Mouse (Mus musculus) kidney, embryonic 14.5 days (tissue): Measurements from ENCODE around the gene Sap25. TPM values are rescaled to one million over a fixed set of nuclear protein-coding genes. Genes with fewer than 3 reads are reported as not detected.

Experiments used
- ATAC-seq: fragments of 200-750 bp; cut with Nextera tagmentation; 2 replicates; pipeline ENCODE4 v1.8.0; 2017; ENCODE audit warnings: moderate number of reproducible peaks, mild to moderate bottlenecking, moderate TSS enrichment, moderate library complexity; ENCODE audit not compliant: low FRiP score, low TSS enrichment
- H3K27ac ChIP-seq: fragments of 300-500 bp; sonication (generic); 2 replicates; pipeline ENCODE4 v1.5.1; 2014; ENCODE audit warnings: low read depth, mild to moderate bottlenecking, low read length, moderate library complexity, mixed read lengths
- H3K27me3 ChIP-seq: fragments of 300-500 bp; sonication (generic); 2 replicates; pipeline ENCODE4 v1.6.1; 2014; ENCODE audit warnings: mild to moderate bottlenecking, low read length; ENCODE audit not compliant: control insufficient read depth, insufficient read depth
- H3K36me3 ChIP-seq: fragments of 300-500 bp; sonication (generic); 2 replicates; pipeline ENCODE4 v1.6.1; 2014; ENCODE audit warnings: low read length, mixed read lengths; ENCODE audit not compliant: control insufficient read depth, insufficient read depth
- H3K4me1 ChIP-seq: fragments of 300-500 bp; sonication (generic); 2 replicates; pipeline ENCODE4 v1.6.1; 2014; ENCODE audit warnings: low read length, mixed read lengths; ENCODE audit not compliant: control insufficient read depth, insufficient read depth
- H3K4me2 ChIP-seq: fragments of 300-500 bp; sonication (generic); replicated peaks from 2 replicates; pipeline ENCODE4 v1.6.1; 2014; ENCODE audit warnings: low read depth, mild to moderate bottlenecking, low read length
- H3K4me3 ChIP-seq: fragments of 300-500 bp; sonication (generic); 2 replicates; pipeline ENCODE4 v1.5.1; 2014; ENCODE audit warnings: mild to moderate bottlenecking, low read length
- H3K9ac ChIP-seq: fragments of 300-500 bp; sonication (generic); 2 replicates; pipeline ENCODE4 v1.6.1; 2014; ENCODE audit warnings: low read depth, mild to moderate bottlenecking, low read length, moderate library complexity
- H3K9me3 ChIP-seq: fragments of 300-500 bp; sonication (generic); 2 replicates; pipeline ENCODE4 v1.6.1; 2016; ENCODE audit warnings: low read length; ENCODE audit not compliant: control insufficient read depth
- WGBS: fragments of 180-500 bp; shearing (Covaris S2); extraction: QIAGEN DNeasy Blood & Tissue Kit; methylation state at CpG from one replicate; pipeline ENCODE4 v1.1.7; 2014; 5-methylcytosine and 5-hydroxymethylcytosine counted together
- polyA plus RNA-seq: library from polyadenylated mRNA; unstranded; fragments of >200 nt; fragmentation: Nextera tagmentation; extraction: Ambion mirVana; gene quantifications from 2 replicates; pipeline ENCODE4 v1.2.1, GENCODE M21; 2014

Gene Sap25
- polyA plus RNA-seq, 1 experiment from 2014 or later: 10.1 TPM

GRCm38 (mm10) chr5:137601365-137601729 is 39.8 kb upstream of the Sap25 start:
- no peak for ATAC-seq
- Histone ChIP-seq H3K27ac (peak overlapping the region; percentile 59), H3K4me1 (peaks cover 17% of the 10 kb centered on the region), H3K9me3 (no peaks in the 10 kb centered on the region), H3K4me3 (peak overlapping the region; percentile 79), H3K27me3 (no peaks in the 10 kb centered on the region), H3K36me3 (peaks cover 18% of the 10 kb centered on the region; the same call in 1 of the 2 replicates), H3K9ac (peak overlapping the region; percentile 78), H3K4me2 (peak overlapping the region; percentile 63)
- under 1% methylated on average over 22 of the region's 22 CpGs for WGBS

GRCm38 (mm10) chr5:137607860-137608653 is 33.1 kb upstream of the Sap25 start:
- peaks cover 23% of the 10 kb centered on the region; the same call in 1 of the 2 replicates for H3K36me3 ChIP-seq
- peak overlapping the region; percentile 18; the same call in 1 of the 2 replicates for H3K4me3 ChIP-seq
- no peaks in the 10 kb centered on the region for H3K27me3 ChIP-seq
- peak overlapping the region; percentile 41 for H3K4me2 ChIP-seq
- peak overlapping the region; percentile 35 for H3K9ac ChIP-seq
- no peaks in the 10 kb centered on the region for H3K9me3 ChIP-seq
- 17% methylated on average over 24 of the region's 26 CpGs for WGBS
- no peak for ATAC-seq
- H3K4me1 ChIP-seq: peaks cover 44% of the 10 kb centered on the region
- no peak overlapping the region for H3K27ac ChIP-seq

- H3K27me3 ChIP-seq: no peaks in the 10 kb centered on the region
- 13% methylated on average over 21 of the region's 23 CpGs for WGBS
- H3K9me3 ChIP-seq: no peaks in the 10 kb centered on the region
- peaks cover 51% of the 10 kb centered on the region for H3K4me1 ChIP-seq
- peaks cover 23% of the 10 kb centered on the region; the same call in 1 of the 2 replicates for H3K36me3 ChIP-seq
- H3K4me2 ChIP-seq: peak overlapping the region; percentile 41
- peak overlapping the region; percentile 35; the same call in 1 of the 2 replicates for H3K9ac ChIP-seq
- H3K27ac ChIP-seq: no peak overlapping the region
- H3K4me3 ChIP-seq: peak overlapping the region; percentile 18; the same call in 1 of the 2 replicates
- ATAC-seq: no peak
These were observed 32.4 kb upstream of the Sap25 start for GRCm38 (mm10) chr5:137608654-137609190.

GRCm38 (mm10) chr5:137609292-137609691 is 31.8 kb upstream of the Sap25 start:
- Histone ChIP-seq H3K4me3 (peak overlapping the region; percentile 35; the same call in 1 of the 2 replicates), H3K27me3 (no peaks in the 10 kb centered on the region), H3K9me3 (no peaks in the 10 kb centered on the region), H3K4me1 (peaks cover 52% of the 10 kb centered on the region), H3K27ac (no peak overlapping the region), H3K36me3 (peaks cover 17% of the 10 kb centered on the region; the same call in 1 of the 2 replicates), H3K4me2 (peak overlapping the region; percentile 41; the same call in 1 of the 2 replicates), H3K9ac (no peak overlapping the region)
- no peak for ATAC-seq
- 44% methylated on average over 3 of the region's 3 CpGs for WGBS

GRCm38 (mm10) chr5:137610056-137610455 is 31.1 kb upstream of the Sap25 start:
- Histone ChIP-seq H3K9me3 (no peaks in the 10 kb centered on the region), H3K4me1 (peaks cover 52% of the 10 kb centered on the region), H3K27ac (0 out of 2 replicates have a peak overlapping the region, but pooled peaks have one; percentile 42), H3K4me2 (peak overlapping the region; percentile 49), H3K36me3 (peaks cover 16% of the 10 kb centered on the region; the same call in 1 of the 2 replicates), H3K27me3 (no peaks in the 10 kb centered on the region), H3K9ac (peak overlapping the region; percentile 28; the same call in 1 of the 2 replicates), H3K4me3 (peak overlapping the region; percentile 35)
- no peak for ATAC-seq
- WGBS: 46% methylated on average over 4 of the region's 4 CpGs

GRCm38 (mm10) chr5:137610548-137611244 is 30.4 kb upstream of the Sap25 start:
- Histone ChIP-seq H3K27ac (peak overlapping the region; percentile 91), H3K27me3 (no peaks in the 10 kb centered on the region), H3K4me1 (peaks cover 52% of the 10 kb centered on the region), H3K9me3 (no peaks in the 10 kb centered on the region), H3K9ac (peak overlapping the region; percentile 44; the same call in 1 of the 2 replicates), H3K4me3 (peak overlapping the region; percentile 35), H3K36me3 (peaks cover 16% of the 10 kb centered on the region; the same call in 1 of the 2 replicates), H3K4me2 (peak overlapping the region; percentile 49)
- 4% methylated on average over 12 of the region's 12 CpGs for WGBS
- ATAC-seq: peak; percentile 60

- Histone ChIP-seq H3K9ac (peak overlapping the region; percentile 44; the same call in 1 of the 2 replicates), H3K36me3 (peaks cover 12% of the 10 kb centered on the region; the same call in 1 of the 2 replicates), H3K27me3 (no peaks in the 10 kb centered on the region), H3K4me2 (peak overlapping the region; percentile 49), H3K9me3 (no peaks in the 10 kb centered on the region), H3K4me1 (peaks cover 52% of the 10 kb centered on the region), H3K27ac (peak overlapping the region; percentile 91), H3K4me3 (peak overlapping the region; percentile 35)
- 10% methylated on average over 6 of the region's 6 CpGs for WGBS
- peak; percentile 51 for ATAC-seq
These were observed 29.9 kb upstream of the Sap25 start for GRCm38 (mm10) chr5:137611245-137611602.

GRCm38 (mm10) chr5:137613076-137613475 is 28.1 kb upstream of the Sap25 start:
- H3K4me1 ChIP-seq: peaks cover 48% of the 10 kb centered on the region
- no peak overlapping the region for H3K27ac ChIP-seq
- 0 out of 2 replicates have a peak overlapping the region, but pooled peaks have one; percentile 12 for H3K9ac ChIP-seq

More at GRCm38 (mm10) chr5:137613076-137613475, 28.1 kb upstream of the Sap25 start:
- Histone ChIP-seq H3K4me2 (no peak overlapping the region), H3K9me3 (no peaks in the 10 kb centered on the region), H3K36me3 (no peaks in the 10 kb centered on the region), H3K4me3 (no peak overlapping the region), H3K27me3 (no peaks in the 10 kb centered on the region)
- WGBS: 83% methylated on average over 5 of the region's 5 CpGs
- ATAC-seq: no peak
